Mouse (Mus musculus) forebrain, embryonic 15.5 days (tissue): ENCODE measurements around the gene Cr2. TPM values are rescaled to one million over a fixed set of nuclear protein-coding genes. Genes with fewer than 3 reads are reported as not detected.

Source experiments
- ATAC-seq: fragments of 200-750 bp; cut with Nextera tagmentation; replicated peaks from 2 replicates; pipeline ENCODE4 v1.8.0; 2017; ENCODE audit warnings: mild to moderate bottlenecking, moderate TSS enrichment, moderate library complexity
- H3K27ac ChIP-seq: fragments of 300-500 bp; sonication (generic); replicated peaks from 2 replicates; pipeline ENCODE4 v1.5.1; 2015; ENCODE audit warnings: mild to moderate bottlenecking, inconsistent platforms
- H3K27me3 ChIP-seq: fragments of 300-500 bp; sonication (generic); 2 replicates; pipeline ENCODE4 v1.6.1; 2015; ENCODE audit warnings: inconsistent platforms
- H3K36me3 ChIP-seq: fragments of 300-500 bp; sonication (generic); 2 replicates; pipeline ENCODE4 v1.6.1; 2015; ENCODE audit warnings: mild to moderate bottlenecking, inconsistent platforms
- H3K4me1 ChIP-seq: fragments of 300-500 bp; sonication (generic); 2 replicates; pipeline ENCODE4 v1.6.1; 2015; ENCODE audit warnings: inconsistent platforms
- H3K4me2 ChIP-seq: fragments of 300-500 bp; sonication (generic); replicated peaks from 2 replicates; pipeline ENCODE4 v1.6.1; 2015; ENCODE audit warnings: mild to moderate bottlenecking, inconsistent platforms
- H3K4me3 ChIP-seq: fragments of 300-500 bp; sonication (generic); 2 replicates; pipeline ENCODE4 v1.5.1; 2015; ENCODE audit warnings: mild to moderate bottlenecking, inconsistent platforms
- H3K9ac ChIP-seq: fragments of 300-500 bp; sonication (generic); replicated peaks from 2 replicates; pipeline ENCODE4 v1.6.1; 2015; ENCODE audit warnings: mild to moderate bottlenecking, inconsistent platforms
- H3K9me3 ChIP-seq: fragments of 300-500 bp; sonication (generic); 2 replicates; pipeline ENCODE4 v1.6.1; 2016; ENCODE audit warnings: inconsistent platforms
- WGBS: fragments of 180-500 bp; shearing (Covaris S2); methylation state at CpG from one replicate; pipeline ENCODE4 v1.1.7; 2015; ENCODE audit warnings: mixed read lengths; 5-methylcytosine and 5-hydroxymethylcytosine counted together
- polyA plus RNA-seq: library from polyadenylated mRNA; unstranded; fragments of >200 nt; fragmentation: Nextera tagmentation; extraction: Ambion mirVana; gene quantifications from 2 replicates; pipeline ENCODE4 v1.2.1, GENCODE M21; 2015

Gene Cr2
- polyA plus RNA-seq, 1 experiment from 2014 or later: 0.56 TPM

- no peak overlapping the region for H3K4me2 ChIP-seq
- H3K4me3 ChIP-seq: no peak overlapping the region
- no peaks in the 10 kb centered on the region for H3K9me3 ChIP-seq
- H3K27ac ChIP-seq: no peak overlapping the region
- no peaks in the 10 kb centered on the region for H3K27me3 ChIP-seq
- 90% methylated on average over 4 of the region's 4 CpGs for WGBS
- H3K9ac ChIP-seq: no peak overlapping the region
- ATAC-seq: no peak
- no peaks in the 10 kb centered on the region for H3K4me1 ChIP-seq
- peaks cover 28% of the 10 kb centered on the region for H3K36me3 ChIP-seq
Observed at GRCm38 (mm10) chr1:195113621-195114020, 62.9 kb downstream of the Cr2 start.

- H3K36me3 ChIP-seq: peaks cover 33% of the 10 kb centered on the region
- no peak overlapping the region for H3K9ac ChIP-seq
- H3K27me3 ChIP-seq: no peaks in the 10 kb centered on the region
- H3K27ac ChIP-seq: no peak overlapping the region
- H3K4me3 ChIP-seq: no peak overlapping the region
- no peaks in the 10 kb centered on the region for H3K4me1 ChIP-seq
- no peak for ATAC-seq
- no peaks in the 10 kb centered on the region for H3K9me3 ChIP-seq
- H3K4me2 ChIP-seq: no peak overlapping the region
- 96% methylated on average over 4 of the region's 4 CpGs for whole genome bisulfite sequencing
Observed at GRCm38 (mm10) chr1:195100693-195101092, 75.8 kb downstream of the Cr2 start.

DNA sequence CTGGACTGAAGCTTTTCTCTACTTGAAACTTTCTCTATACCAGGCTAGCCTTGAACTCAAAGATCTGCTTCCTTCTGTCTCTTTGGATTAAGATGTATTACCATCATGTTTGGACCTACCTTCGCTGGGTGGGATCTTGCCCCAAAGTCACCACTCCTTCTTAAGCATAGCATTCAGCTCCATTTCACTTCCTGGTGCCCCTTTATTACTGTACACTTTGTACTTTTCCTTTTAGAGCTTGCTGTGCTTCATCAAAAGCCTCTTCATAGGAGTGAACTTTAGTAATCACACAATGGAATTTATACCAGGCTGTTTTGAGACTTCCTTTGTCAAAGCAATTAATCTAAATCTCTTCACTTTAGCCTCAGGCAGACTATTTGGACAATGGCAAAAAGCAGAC, 78.5 kb downstream of the Cr2 start:
- Histone ChIP-seq H3K9ac (no peak overlapping the region), H3K4me1 (no peaks in the 10 kb centered on the region), H3K27me3 (no peaks in the 10 kb centered on the region), H3K36me3 (peaks cover 28% of the 10 kb centered on the region), H3K27ac (no peak overlapping the region), H3K9me3 (no peaks in the 10 kb centered on the region), H3K4me2 (no peak overlapping the region), H3K4me3 (no peak overlapping the region)
- no peak for ATAC-seq
- 100% methylated on average over 1 of the region's 1 CpGs for WGBS

DNA sequence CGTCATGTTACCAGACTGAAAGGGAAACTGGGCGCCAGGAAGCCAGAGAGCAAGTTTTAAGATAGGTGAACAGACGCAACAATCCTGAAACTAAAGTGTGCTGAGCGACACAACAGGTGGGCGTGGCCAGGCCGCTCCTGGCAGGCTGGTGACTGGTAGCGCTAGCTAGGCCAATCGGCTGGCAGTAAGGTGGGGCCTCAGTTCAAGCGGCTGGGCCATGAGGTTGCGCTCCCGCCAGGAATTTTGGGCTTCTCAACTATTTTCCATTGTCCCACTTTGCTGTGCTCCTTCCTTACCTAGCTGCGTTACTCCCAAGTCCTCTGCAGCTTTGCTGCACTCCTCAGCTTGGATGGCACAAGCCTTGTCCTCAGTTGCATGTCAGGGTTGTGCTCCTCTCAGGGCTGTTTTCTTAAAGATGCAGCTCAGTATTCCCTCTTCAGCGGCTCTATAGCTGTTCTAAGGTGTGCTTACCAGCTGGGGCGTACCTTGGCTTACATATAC, 84.2 kb downstream of the Cr2 start, which contains the start of gene Cd46:
Gene Cd46 (minus strand): TSS at position 30 of the 501 bp plus-strand sequence.
- 4% methylated on average over 14 of the region's 14 CpGs for WGBS
- Histone ChIP-seq H3K36me3 (0 out of 2 replicates have a peak, but pooled peaks cover 8% of the 10 kb centered on the region), H3K9me3 (no peaks in the 10 kb centered on the region), H3K4me3 (peak within 1 kb of the TSS; percentile 29), H3K4me2 (peak within 1 kb of the TSS; percentile 45), H3K4me1 (peaks cover 9% of the 10 kb centered on the region), H3K27ac (no peak within 1 kb of the TSS), H3K9ac (no peak within 1 kb of the TSS), H3K27me3 (no peaks in the 10 kb centered on the region)
- peak; percentile 94 for ATAC-seq

DNA sequence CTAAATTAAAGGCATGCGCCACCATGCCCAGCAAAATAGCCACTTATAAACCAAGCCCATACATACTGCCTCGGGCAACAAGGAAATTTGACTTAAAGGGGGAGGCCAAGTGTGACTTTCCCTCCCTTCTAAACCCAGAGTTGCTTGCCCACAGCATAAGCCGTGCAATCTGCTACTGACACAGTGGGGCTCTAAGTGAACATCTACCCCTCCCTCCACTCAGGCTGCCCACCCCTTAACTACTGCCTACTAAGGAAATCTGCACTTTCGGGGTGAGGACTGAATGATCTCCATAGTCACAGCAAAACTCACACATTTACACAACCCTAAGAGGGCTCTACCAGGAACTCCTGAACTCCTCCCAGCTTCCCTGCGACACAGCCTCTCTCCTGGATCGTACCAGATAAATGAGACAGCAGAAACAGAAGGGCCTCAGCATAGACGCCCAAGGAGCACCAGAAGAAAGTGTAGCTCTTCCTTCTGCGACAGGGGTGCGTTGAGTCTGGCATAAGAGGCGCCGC, 84.8 kb downstream of the Cr2 start:
- Histone ChIP-seq H3K4me1 (peaks cover 9% of the 10 kb centered on the region), H3K27me3 (no peaks in the 10 kb centered on the region), H3K4me3 (peak overlapping the region; percentile 29), H3K27ac (no peak overlapping the region), H3K9me3 (no peaks in the 10 kb centered on the region), H3K36me3 (0 out of 2 replicates have a peak, but pooled peaks cover 5% of the 10 kb centered on the region), H3K4me2 (peak overlapping the region; percentile 45), H3K9ac (no peak overlapping the region)
- ATAC-seq: peak; percentile 74
- 18% methylated on average over 11 of the region's 11 CpGs for WGBS

Other genes starting within 250 kb of the Cr2 start
- gene Cd34, start 237.9 kb downstream of the Cr2 start, polyA plus RNA-seq: 25.2 and 26.3 TPM in 2 replicates
- 1.2 and 1.3 TPM in 2 replicates for gene Cd46, start 84.5 kb downstream of the Cr2 start, polyA plus RNA-seq
- 46.4 and 48.3 TPM in 2 replicates for gene Cr1l, start 45.1 kb downstream of the Cr2 start, polyA plus RNA-seq